Mouse (Mus musculus): ENCODE measurements around the gene Pea15a.

The Pea15a gene

DNA sequence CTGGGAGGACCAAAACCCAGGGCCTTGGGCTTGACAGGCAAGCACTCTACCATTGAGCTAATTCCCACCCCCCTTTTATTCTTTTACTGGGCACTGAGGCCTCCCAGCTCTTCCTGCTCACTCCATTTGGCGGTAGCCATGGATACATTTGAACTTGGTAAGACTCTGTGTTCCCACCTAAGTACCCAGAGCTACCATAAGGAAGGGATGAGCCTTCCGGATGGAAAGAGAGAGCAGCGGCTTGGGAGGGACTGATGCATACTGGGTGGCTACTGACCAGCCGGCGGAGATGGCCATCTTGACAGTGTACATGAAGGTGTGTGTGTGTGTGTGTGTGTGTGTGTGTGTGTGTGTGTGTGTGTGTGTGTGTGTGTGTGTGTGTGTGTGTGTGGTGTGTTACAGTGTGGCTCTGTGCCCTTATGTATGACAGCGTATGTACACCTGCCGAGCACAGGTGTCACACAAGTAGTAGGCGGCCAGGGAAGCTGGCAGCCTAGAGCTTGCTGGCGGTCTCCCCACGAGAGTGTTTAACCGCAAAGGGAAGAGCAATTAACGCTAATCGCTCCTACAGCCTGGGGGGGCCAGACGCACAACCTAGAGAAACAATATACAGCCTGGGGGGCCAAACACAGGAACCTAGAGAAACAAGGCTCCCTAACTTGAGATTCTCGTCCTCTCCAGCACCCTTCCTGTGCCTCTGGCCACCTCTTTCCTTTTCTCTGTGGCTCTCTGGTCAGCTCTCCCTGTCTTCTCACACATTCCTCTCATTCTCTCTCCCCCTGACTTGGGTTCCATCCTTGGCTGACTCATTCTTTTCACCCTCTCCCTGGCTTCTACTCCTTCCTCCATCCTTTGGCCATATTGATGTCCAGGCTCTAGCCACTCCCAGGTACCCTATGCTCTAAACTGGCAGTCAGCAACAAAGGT, 1.5 kb downstream of the Pea15a start:
- DNase-seq (ENCODE audit: extremely low spot score, low spot score) = no peak

- no peak for DNase-seq (ENCODE audit: extremely low spot score, low spot score)
Observed at GRCm38 (mm10) chr1:172204033-172204813, 2.4 kb downstream of the Pea15a start.

DNA sequence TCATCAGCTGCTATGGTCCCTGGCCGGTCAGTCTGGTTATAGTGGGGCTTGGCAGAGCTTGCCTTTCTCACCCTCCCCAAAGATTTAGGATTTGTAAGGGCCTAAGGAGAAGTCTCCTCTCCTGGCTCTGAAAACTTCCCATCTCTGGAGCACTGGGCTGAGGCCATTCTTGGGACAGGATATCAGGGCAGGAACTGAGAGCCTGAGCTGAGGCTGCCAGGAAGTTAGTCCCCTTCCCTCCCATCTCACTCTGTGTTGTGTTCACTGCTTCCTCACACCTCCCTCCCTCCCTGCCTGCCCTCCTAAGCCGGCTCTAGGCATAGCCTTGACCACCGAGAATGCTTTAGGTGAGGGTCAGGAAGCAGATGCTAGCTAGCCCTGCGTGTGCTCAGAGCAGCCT, 3.0 kb downstream of the Pea15a start:
- no peak for DNase-seq (ENCODE audit: extremely low spot score, low spot score)

- DNase-seq (ENCODE audit: extremely low spot score, low spot score) = peak; percentile 78
Observed at GRCm38 (mm10) chr1:172202894-172203522, 3.6 kb downstream of the Pea15a start.

GRCm38 (mm10) chr1:172201967-172202880, 4.4 kb downstream of the Pea15a start:
- DNase-seq (ENCODE audit: extremely low spot score, low spot score) = peak; percentile 52

DNA sequence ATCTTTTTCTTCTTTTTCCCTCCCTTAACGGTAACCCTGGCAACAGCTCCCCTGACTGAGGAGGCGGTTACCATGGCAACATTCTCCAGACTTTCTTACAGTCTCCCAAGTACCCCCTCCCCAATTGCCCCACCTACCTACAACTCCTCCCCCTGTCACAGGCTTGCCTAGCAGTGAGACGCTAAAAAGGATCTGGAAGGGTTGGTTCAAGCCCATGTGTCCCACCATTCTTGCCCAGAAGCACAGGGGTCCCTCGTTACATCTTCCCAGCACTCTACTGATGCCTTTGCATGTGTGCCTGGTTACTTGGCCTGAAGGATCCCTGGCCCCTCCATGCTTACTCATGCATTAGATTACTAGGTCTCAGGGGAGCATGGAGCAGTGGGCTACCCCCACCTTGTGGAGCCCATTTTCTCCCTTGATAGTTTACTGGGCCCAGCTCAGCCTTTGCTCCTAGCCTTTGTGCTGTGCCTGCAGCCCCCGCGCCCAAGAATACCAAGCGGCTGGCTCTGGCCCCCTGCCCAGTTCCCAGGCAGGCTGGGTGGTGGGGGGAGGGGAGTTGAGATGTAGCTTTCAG, 5.6 kb downstream of the Pea15a start:
- DNase-seq (ENCODE audit: extremely low spot score, low spot score) = peak; percentile 44

GRCm38 (mm10) chr1:172200161-172200560, 6.4 kb downstream of the Pea15a start:
- DNase-seq (ENCODE audit: extremely low spot score, low spot score) = no peak

- no peak for DNase-seq (ENCODE audit: extremely low spot score, low spot score)
Observed at GRCm38 (mm10) chr1:172198996-172199395, 7.6 kb downstream of the Pea15a start.

DNA sequence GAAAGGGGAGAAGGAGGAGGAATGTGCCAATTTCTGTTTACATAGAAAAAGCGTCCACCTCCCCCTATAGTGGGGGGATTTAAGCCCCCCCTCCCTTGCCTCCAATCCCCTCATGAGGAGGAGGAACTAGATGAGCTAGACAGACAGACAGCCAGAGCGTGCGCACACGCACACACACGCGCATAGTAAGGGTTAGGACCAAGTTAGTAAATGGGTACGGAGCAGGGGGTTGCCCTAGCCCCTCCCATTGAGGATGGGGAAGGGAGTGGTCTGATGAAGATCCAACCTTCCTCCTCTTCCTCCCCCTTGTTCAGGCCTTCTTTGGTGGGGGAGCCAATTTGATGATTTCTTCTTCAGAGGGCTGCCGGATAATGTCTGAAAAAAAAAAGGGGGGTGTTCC, 8.3 kb downstream of the Pea15a start:
- no peak for DNase-seq (ENCODE audit: extremely low spot score, low spot score)

DNA sequence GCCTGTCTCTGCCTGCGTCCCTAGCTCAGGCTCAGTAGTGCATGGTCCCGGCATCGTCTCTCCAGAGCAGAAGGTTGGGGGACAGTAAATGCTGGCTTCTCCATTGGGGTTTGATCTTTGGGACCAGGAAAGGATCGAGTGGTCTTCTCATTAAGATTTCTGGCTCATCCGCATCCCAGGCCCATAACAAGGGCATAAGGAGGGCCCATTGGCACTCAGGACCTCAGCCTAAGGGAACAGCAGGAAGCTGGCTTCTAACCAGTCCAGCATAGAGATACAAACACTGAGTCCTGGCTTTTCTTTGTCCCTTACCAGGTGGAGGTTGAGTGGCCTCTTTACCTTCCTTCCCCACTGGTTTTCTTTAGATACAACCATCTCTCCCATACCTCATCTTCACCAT, 8.8 kb downstream of the Pea15a start:
- DNase-seq (ENCODE audit: extremely low spot score, low spot score) = no peak

GRCm38 (mm10) chr1:172197146-172197545, 9.5 kb downstream of the Pea15a start:
- DNase-seq (ENCODE audit: extremely low spot score, low spot score) = no peak

DNA sequence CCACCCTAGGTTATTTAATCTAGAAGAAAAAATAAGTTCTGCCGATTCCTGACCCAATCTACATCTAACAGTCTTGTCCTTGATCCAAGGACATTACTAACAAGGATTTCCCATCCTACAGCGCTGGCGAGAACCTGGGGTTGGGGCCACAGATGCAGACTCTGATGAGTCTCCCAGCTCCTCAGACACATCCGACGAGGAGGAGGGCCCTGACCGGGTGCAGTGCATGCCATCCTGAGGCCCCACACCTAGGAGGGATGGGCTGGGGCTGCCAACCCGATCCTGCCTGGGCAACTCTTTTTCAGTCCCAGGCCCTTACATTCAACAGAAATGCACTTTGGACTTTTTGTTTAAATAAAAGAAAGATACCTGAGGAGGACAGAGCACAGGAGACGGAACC, 12.2 kb downstream of the Pea15a start:
- no peak for DNase-seq (ENCODE audit: extremely low spot score, low spot score)

GRCm38 (mm10) chr1:172192217-172192616, 14.4 kb downstream of the Pea15a start:
- no peak for DNase-seq (ENCODE audit: extremely low spot score, low spot score)

GRCm38 (mm10) chr1:172191578-172191977, 15.0 kb downstream of the Pea15a start:
- DNase-seq (ENCODE audit: extremely low spot score, low spot score) = no peak

DNA sequence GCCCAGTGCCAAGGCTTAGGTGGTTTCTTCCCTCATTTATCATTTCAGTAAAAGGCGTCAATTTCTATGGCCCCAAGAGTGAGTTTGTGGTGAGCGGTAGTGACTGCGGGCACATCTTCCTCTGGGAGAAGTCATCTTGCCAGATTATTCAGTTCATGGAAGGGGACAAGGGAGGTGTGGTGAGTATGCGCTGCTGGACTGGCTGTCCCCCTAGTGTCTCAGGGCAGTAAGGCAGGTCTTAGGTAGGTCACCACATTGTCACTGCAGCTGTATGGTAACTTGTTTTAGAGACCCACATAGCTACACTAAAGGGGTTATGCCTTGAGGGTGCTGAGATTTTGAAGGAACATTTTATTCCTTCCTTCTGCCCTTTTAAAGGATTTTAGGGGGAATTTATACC, 17.7 kb downstream of the Pea15a start:
- DNase-seq (ENCODE audit: extremely low spot score, low spot score) = no peak

- no peak for DNase-seq (ENCODE audit: extremely low spot score, low spot score)
Observed at GRCm38 (mm10) chr1:172186401-172187289, 20.0 kb downstream of the Pea15a start.

GRCm38 (mm10) chr1:172183915-172184314, 22.7 kb downstream of the Pea15a start:
- no peak for DNase-seq (ENCODE audit: extremely low spot score, low spot score)

DNA sequence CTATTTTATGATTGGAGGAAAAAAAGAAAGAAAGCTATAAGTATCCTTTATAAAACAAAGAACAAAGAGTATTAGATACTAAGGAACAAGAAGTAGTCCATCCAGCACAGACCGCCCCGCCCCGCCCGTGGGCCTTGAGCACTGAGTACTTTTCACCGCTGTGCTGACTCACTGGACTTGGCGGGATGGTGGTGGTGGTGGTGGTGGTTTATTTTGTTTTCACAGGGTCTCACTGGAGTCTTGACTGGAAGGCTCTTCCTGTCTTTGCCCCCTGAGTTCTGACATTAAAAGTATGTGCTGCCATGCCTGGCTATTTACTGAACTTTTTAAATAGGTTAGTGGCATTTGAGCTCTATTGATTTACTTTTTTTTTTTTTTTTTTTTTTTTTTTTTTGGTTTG, 23.5 kb downstream of the Pea15a start:
- DNase-seq (ENCODE audit: extremely low spot score, low spot score) = no peak

GRCm38 (mm10) chr1:172181777-172182176, 24.8 kb downstream of the Pea15a start:
- no peak for DNase-seq (ENCODE audit: extremely low spot score, low spot score)

DNA sequence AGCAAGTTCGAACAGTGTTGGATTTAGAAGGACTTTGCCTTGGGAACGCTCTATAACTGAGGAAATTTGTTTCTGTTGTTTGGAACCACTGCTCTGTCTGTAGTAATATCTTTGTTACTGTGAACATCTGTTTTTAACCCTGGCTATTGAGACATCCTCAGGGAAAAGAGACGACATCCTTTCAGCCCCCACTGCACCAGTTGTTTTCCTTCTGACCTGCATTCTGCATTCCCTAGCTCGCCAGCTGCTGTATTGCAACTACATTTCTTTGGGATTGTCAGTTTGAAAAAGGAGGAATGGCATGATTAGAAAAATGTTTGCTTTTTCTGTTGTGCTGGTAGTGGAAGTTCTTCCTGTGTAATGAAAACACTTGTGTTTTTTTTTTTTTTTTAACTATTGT, 25.7 kb downstream of the Pea15a start:
- DNase-seq (ENCODE audit: extremely low spot score, low spot score) = no peak
